Mouse (Mus musculus) cerebellum, adult 2 months (tissue): ENCODE results near the gene Trmt13.

Source experiments
- CTCF ChIP-seq: fragments of 200-500 bp; IDR thresholded peaks from 2 replicates; pipeline ENCODE4 v1.5.1; 2011; ENCODE audit warnings: low read depth, mild to moderate bottlenecking, control low read depth, low read length, moderate library complexity, borderline replicate concordance; ENCODE audit not compliant: insufficient read depth
- POLR2A ChIP-seq: fragments of 200-500 bp; IDR thresholded peaks from 2 replicates; pipeline ENCODE4 v1.6.1; 2011; ENCODE audit warnings: low read length, control low read depth, borderline replicate concordance; ENCODE audit not compliant: insufficient read depth

- no peak for TF ChIP-seq POLR2A
- no peak for TF ChIP-seq CTCF
Measured at GRCm38 (mm10) chr3:116635799-116636198, 21.4 kb upstream of the Trmt13 start.
